Mouse (Mus musculus) fibroblast of lung, adult 2 months (primary cell): ENCODE data around the gene Ahdc1.
A peak's percentile ranks its signal among the peaks of the same experiment; 100 is the strongest.

Source experiments
- DNase-seq: peaks from one replicate; pipeline ENCODE4 v3.0.0-alpha.2; 2011; ENCODE audit warnings: low read depth

The Ahdc1 gene

GRCm38 (mm10) chr4:133039116-133039819, 28.2 kb downstream of the Ahdc1 start:
- no peak for DNase-seq

GRCm38 (mm10) chr4:133039832-133040231, 28.8 kb downstream of the Ahdc1 start:
- no peak for DNase-seq

- no peak for DNase-seq
These were observed 29.3 kb downstream of the Ahdc1 start for GRCm38 (mm10) chr4:133040241-133040904.

- DNase-seq, result no peak
These were observed 31.2 kb downstream of the Ahdc1 start for GRCm38 (mm10) chr4:133042244-133042643.

- DNase-seq, result no peak
These were observed 31.9 kb downstream of the Ahdc1 start for GRCm38 (mm10) chr4:133042651-133043635.

GRCm38 (mm10) chr4:133043798-133044646, 33.0 kb downstream of the Ahdc1 start:
- DNase-seq, result peak; percentile 78

- DNase-seq, result no peak
These were observed 33.6 kb downstream of the Ahdc1 start for GRCm38 (mm10) chr4:133044647-133045094.

- DNase-seq, result no peak
These were observed 34.9 kb downstream of the Ahdc1 start for GRCm38 (mm10) chr4:133045771-133046474.

- no peak for DNase-seq
These were observed 35.8 kb downstream of the Ahdc1 start for GRCm38 (mm10) chr4:133046691-133047352.

- no peak for DNase-seq
These were observed 36.5 kb downstream of the Ahdc1 start for GRCm38 (mm10) chr4:133047353-133048105.

- no peak for DNase-seq
These were observed 38.2 kb downstream of the Ahdc1 start for GRCm38 (mm10) chr4:133049071-133049920.

GRCm38 (mm10) chr4:133050196-133050836, 39.3 kb downstream of the Ahdc1 start:
- no peak for DNase-seq

- no peak for DNase-seq
These were observed 39.9 kb downstream of the Ahdc1 start for GRCm38 (mm10) chr4:133050837-133051549.

GRCm38 (mm10) chr4:133051550-133051865, 40.4 kb downstream of the Ahdc1 start:
- no peak for DNase-seq

GRCm38 (mm10) chr4:133052029-133052745, 41.1 kb downstream of the Ahdc1 start:
- no peak for DNase-seq

GRCm38 (mm10) chr4:133052995-133053572, 42.0 kb downstream of the Ahdc1 start:
- DNase-seq, result no peak
